Mouse (Mus musculus) embryonic fibroblast, embryonic 13.5 days (primary cell): ENCODE results near the gene Rptor. TPM values are rescaled to one million over a fixed set of nuclear protein-coding genes. Genes with fewer than 3 reads are reported as not detected.

Source experiments
- H3K27ac ChIP-seq: 2 replicates; pipeline ENCODE4 v1.5.1; 2012; ENCODE audit warnings: low read length, control low read depth, inconsistent platforms; ENCODE audit not compliant: insufficient read depth
- H3K4me1 ChIP-seq: 2 replicates; pipeline ENCODE4 v1.6.1; 2011; ENCODE audit warnings: low read length; ENCODE audit not compliant: control insufficient read depth, insufficient read depth
- H3K4me3 ChIP-seq: 2 replicates; pipeline ENCODE4 v1.5.1; 2011; ENCODE audit warnings: mild to moderate bottlenecking, control low read depth, low read length; ENCODE audit not compliant: insufficient read depth
- CTCF ChIP-seq: IDR thresholded peaks from 2 replicates; pipeline ENCODE4 v1.5.1; 2011; ENCODE audit warnings: mild to moderate bottlenecking, control low read depth, low read length, moderate library complexity, borderline replicate concordance; ENCODE audit not compliant: insufficient read depth
- POLR2A ChIP-seq: IDR thresholded peaks from 2 replicates; pipeline ENCODE4 v1.6.1; 2011; ENCODE audit warnings: low read depth, mild to moderate bottlenecking, control low read depth, low read length, moderate library complexity
- polyA plus RNA-seq: library from polyadenylated mRNA; stranded (reverse); fragments of >200 nt; gene quantifications from 2 replicates; pipeline ENCODE4 v1.2.4, GENCODE M21; 2011; ENCODE audit warnings: low read depth; ENCODE audit not compliant: missing spikeins, insufficient read length

The Rptor gene
- polyA plus RNA-seq, 1 experiment, result 31.7 TPM

DNA sequence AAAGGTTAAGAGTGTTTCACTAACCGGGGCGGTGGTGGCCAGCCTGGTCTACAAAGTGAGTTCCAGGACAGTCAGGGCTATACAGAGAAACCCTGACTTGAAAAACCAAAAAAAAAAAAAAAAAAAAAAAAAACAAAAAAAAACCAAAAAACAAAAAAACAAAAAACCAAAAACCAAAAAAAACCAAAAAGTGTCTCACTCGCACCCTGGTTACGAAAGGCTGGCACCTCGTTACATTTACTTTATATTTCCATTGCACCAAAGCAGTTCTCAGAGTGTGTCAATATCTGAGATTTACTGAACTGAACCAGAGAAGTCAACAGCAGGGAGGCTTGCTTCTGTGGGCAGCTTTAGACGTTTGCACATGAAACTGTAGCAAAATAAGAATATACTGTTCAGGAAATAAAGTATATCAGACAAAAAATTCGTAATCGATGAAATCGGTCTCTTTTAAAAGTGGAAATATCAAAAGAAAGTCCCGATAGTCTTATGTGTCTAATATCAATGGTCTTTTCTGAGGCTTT lies 466 bp upstream of the Rptor start:
- no peak overlapping the region for H3K4me3 ChIP-seq
- H3K4me1 ChIP-seq, result peaks cover 5% of the 10 kb centered on the region
- TF ChIP-seq POLR2A, result no peak
- TF ChIP-seq CTCF, result no peak
- no peak overlapping the region for H3K27ac ChIP-seq

DNA sequence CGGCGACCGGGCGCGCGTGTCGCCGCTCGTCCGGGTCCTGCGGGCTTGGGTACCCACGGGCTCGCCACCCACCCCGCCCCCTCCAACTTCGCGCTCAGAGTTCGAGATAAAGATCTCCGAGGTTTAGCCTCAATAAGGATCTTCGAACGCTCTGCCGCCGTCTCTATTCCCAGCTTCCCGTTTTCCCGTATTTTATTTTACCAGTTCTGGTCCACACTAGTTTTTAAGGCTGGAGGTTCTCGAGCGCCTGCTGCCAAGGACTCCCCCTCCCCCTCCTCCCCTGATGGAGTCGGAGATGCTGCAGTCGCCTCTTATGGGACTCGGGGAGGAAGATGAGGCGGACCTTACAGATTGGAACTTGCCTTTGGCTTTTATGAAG lies 811 bp downstream of the Rptor start:
- Histone ChIP-seq H3K4me1 (peaks cover 5% of the 10 kb centered on the region), H3K4me3 (peak overlapping the region; percentile 80), H3K27ac (no peak overlapping the region)
- TF ChIP-seq POLR2A (no peak), CTCF (no peak)

DNA sequence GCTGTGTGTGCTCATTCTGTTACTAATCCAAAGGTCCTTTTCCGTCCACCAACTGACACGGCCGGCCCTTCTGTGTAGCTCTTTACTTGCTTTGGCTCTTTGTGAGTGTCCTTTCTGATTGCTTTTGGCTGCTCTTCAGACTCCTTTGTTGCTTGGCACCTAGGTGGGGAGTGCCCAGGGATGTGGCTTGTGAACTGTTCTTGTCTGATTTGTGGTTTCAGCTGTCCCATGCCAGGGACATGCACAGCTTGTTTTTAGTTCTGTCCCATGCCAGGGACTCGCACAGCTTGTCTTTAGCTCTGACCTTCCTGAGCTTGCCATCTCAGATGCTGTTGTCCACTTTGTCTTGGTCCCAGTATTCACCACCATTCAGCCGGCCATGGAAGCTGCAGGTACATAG lies 4.8 kb downstream of the Rptor start:
- Histone ChIP-seq H3K4me1 (peaks cover 3% of the 10 kb centered on the region), H3K27ac (no peak overlapping the region), H3K4me3 (no peak overlapping the region)
- TF ChIP-seq POLR2A (no peak), CTCF (no peak)

DNA sequence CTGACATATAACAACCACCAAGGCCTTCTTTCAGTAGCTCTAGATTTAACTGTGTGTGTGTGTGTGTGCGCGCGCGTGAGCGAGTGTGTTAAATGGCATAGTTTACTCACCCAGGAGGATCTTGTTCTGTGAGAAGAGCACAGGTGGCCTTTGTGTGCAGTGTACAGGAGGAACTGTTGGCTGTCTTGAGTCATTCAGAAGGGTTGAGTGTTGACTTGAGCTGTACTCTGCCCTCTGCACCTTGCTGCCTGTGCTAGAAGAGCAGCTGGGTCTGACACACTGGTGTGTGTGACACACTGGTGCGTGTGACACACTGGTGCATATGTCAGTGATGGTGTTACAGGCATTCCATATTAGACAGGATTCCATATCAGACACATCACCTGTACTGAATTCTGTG lies 8.8 kb downstream of the Rptor start:
- Histone ChIP-seq H3K4me1 (0 out of 2 replicates have a peak, but pooled peaks cover 2% of the 10 kb centered on the region), H3K4me3 (no peak overlapping the region), H3K27ac (no peak overlapping the region)
- TF ChIP-seq CTCF, result no peak
- no peak for TF ChIP-seq POLR2A

DNA sequence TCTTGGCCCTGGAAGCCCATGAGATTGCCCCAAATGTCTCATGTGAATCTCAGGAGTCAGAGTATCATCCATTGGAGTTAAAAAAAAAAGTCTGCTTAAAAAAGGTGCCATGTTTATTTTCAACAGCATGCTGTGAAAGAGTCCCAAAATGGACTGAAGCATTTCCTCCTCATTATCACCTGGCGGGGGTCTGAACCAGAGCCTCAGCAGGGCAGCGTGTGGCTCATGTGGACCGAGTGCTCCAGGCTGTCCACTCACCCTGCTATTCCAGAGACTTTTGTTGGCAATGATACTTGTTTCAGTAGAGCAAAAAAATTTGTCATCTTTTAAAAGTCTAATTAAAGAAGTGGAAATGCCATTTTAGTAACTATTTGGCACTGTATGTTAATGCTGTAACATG lies 9.5 kb downstream of the Rptor start:
- TF ChIP-seq POLR2A (no peak), CTCF (no peak)
- Histone ChIP-seq H3K27ac (no peak overlapping the region), H3K4me1 (0 out of 2 replicates have a peak, but pooled peaks cover 2% of the 10 kb centered on the region), H3K4me3 (no peak overlapping the region)

DNA sequence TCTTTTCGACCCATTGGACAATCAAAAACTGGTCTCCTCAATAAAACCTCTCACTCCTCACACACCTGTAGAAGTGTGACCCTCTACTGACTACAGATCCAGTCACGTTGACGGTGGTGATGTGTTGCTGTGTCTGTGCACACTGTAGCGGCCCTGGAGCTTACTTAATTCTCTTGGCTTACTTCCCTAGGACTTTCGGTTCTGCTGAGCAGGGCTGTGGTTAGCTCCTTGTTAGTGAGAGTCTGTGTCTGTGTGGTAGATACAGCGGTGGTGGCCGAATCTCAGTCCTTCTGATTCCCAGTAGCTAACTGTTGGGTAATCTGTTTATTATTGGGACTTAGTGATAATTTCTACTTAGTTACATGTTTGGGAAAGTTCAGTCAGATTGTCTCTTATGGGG lies 12.4 kb downstream of the Rptor start:
- no peak overlapping the region for H3K4me3 ChIP-seq
- H3K27ac ChIP-seq, result no peak overlapping the region
- TF ChIP-seq CTCF (no peak), POLR2A (no peak)
- 0 out of 2 replicates have a peak, but pooled peaks cover 2% of the 10 kb centered on the region for H3K4me1 ChIP-seq

DNA sequence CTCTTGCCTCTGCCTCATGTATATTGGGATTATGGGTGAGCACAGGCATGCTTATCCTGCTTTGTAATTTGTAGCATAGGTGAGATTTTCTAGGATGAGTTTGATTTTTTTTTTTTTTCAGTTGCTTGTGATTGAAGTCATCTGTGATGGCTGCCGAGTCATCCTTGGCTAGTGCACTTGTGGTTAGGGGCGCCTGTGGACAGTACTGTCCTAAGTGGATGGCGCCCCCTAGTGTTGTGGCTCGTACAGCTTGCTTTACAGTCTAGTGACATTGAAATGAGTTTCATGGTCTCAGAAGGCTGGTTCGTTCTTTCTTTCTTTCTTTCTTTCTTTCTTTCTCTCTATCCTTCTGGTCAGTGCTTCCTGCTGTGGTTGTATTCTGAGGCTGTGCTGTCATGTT lies 16.1 kb downstream of the Rptor start:
- 0 out of 2 replicates have a peak, but pooled peaks cover 2% of the 10 kb centered on the region for H3K4me1 ChIP-seq
- no peak overlapping the region for H3K27ac ChIP-seq
- TF ChIP-seq CTCF, result peak; percentile 35; the same call in 1 of the 2 replicates
- no peak for TF ChIP-seq POLR2A
- H3K4me3 ChIP-seq, result no peak overlapping the region

GRCm38 (mm10) chr11:119621266-119621665 lies 18.6 kb downstream of the Rptor start:
- no peak overlapping the region for H3K27ac ChIP-seq

GRCm38 (mm10) chr11:119623800-119624199 lies 21.1 kb downstream of the Rptor start:
- TF ChIP-seq POLR2A (no peak), CTCF (no peak)
- Histone ChIP-seq H3K4me1 (peaks cover 15% of the 10 kb centered on the region), H3K4me3 (no peak overlapping the region), H3K27ac (no peak overlapping the region)

More at GRCm38 (mm10) chr11:119621266-119621665, 18.6 kb downstream of the Rptor start:
- no peak for TF ChIP-seq POLR2A
- TF ChIP-seq CTCF, result no peak
- Histone ChIP-seq H3K4me1 (peaks cover 15% of the 10 kb centered on the region), H3K4me3 (no peak overlapping the region)

- TF ChIP-seq POLR2A (no peak), CTCF (no peak)
- H3K4me1 ChIP-seq, result peaks cover 15% of the 10 kb centered on the region
- H3K4me3 ChIP-seq, result no peak overlapping the region
- H3K27ac ChIP-seq, result no peak overlapping the region
Observed at GRCm38 (mm10) chr11:119624401-119624800, 21.7 kb downstream of the Rptor start.
